Mouse (Mus musculus) bone marrow macrophage, adult 2 months (primary cell): Measurements from ENCODE around the gene Saxo1. TPM values are rescaled to one million over a fixed set of nuclear protein-coding genes. Genes with fewer than 3 reads are reported as not detected.

Experiments
- H3K27ac ChIP-seq: 2 replicates; pipeline ENCODE4 v1.5.1; 2012; ENCODE audit warnings: low read depth, low read length; ENCODE audit not compliant: insufficient read depth
- H3K4me1 ChIP-seq: 2 replicates; pipeline ENCODE4 v1.6.1; 2012; ENCODE audit warnings: low read length; ENCODE audit not compliant: control insufficient read depth, insufficient read depth
- H3K4me3 ChIP-seq: 2 replicates; pipeline ENCODE4 v1.5.1; 2012; ENCODE audit warnings: mild to moderate bottlenecking, low read length, moderate library complexity; ENCODE audit not compliant: insufficient read depth
- CTCF ChIP-seq: IDR thresholded peaks from 2 replicates; pipeline ENCODE4 v1.5.1; 2012; ENCODE audit warnings: low read depth, mild to moderate bottlenecking, low read length, moderate library complexity
- POLR2A ChIP-seq: IDR thresholded peaks from 2 replicates; pipeline ENCODE4 v1.6.1; 2012; ENCODE audit warnings: mild to moderate bottlenecking, low read depth, low read length, borderline replicate concordance
- polyA plus RNA-seq: library from polyadenylated mRNA; stranded (reverse); fragments of >200 nt; gene quantifications from 2 replicates; pipeline ENCODE4 v1.2.4, GENCODE M21; 2012; ENCODE audit not compliant: missing spikeins, insufficient read depth, insufficient read length

Gene Saxo1
- polyA plus RNA-seq, 1 experiment, result not detected

GRCm38 (mm10) chr4:86559006-86559405, 878 bp upstream of the Saxo1 start:
- TF ChIP-seq POLR2A, result no peak
- TF ChIP-seq CTCF, result no peak
- Histone ChIP-seq H3K4me3 (no peak overlapping the region), H3K27ac (no peak overlapping the region), H3K4me1 (no peaks in the 10 kb centered on the region)

- no peak overlapping the region for H3K4me3 ChIP-seq
- no peaks in the 10 kb centered on the region for H3K4me1 ChIP-seq
- no peak overlapping the region for H3K27ac ChIP-seq
- TF ChIP-seq POLR2A, result no peak
- TF ChIP-seq CTCF, result no peak
These were observed 757 bp downstream of the Saxo1 start for GRCm38 (mm10) chr4:86557371-86557770.

DNA sequence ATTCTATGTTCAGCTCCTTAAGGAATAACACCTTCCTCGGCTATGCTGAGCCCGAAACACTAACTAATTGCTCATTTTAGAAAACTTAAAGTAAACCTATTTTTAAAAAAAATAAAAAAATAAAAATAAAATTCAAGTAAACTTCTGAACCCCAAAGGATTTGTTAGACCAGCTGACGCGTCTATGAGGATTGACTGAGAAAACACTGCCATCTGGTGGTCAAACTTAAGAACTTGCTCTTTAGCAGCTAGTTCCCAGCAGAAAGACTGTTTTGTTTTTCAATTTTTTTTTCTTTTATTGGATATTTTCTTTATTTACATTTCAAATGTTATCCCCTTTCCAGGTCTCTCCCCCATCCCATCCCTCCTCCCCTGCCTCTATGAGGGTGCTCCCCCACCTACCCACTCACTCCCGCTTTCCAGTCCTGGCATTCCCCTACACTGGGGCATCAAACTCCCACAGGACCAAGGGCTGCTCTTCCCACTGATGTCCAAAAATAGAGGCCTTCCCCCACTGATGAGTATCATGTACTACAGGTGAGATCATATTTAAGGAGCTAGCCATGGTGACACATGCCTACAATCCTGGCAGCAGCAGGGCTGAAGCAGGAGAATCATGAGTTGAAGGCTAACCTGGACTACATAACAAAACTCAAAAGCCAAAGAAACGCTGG, 3.0 kb downstream of the Saxo1 start:
- Histone ChIP-seq H3K4me1 (no peaks in the 10 kb centered on the region), H3K27ac (no peak overlapping the region), H3K4me3 (no peak overlapping the region)
- TF ChIP-seq CTCF, result no peak
- no peak for TF ChIP-seq POLR2A

- Histone ChIP-seq H3K4me1 (peaks cover 11% of the 10 kb centered on the region), H3K4me3 (no peak overlapping the region), H3K27ac (no peak overlapping the region)
- no peak for TF ChIP-seq CTCF
- TF ChIP-seq POLR2A, result no peak
These were observed 9.8 kb downstream of the Saxo1 start for GRCm38 (mm10) chr4:86548332-86548731.

DNA sequence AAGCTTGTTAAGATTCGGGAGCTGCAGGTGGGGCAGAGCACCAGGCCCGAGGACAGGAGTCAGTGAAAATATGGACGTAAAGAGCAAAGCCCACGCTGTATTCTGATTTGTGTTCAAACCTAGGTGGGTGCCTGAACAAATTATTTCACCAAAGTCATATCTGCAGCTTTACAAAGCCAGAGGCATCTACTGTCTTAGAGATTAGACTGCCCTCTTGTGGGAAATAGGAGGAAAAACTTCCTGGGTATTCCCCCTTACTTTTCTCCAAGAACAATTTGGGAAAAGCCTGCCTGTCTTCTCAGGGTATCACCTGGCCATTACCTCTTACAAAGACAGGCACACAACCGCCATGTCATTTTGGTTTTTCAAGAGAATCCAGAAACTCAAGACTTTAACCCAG, 12.5 kb downstream of the Saxo1 start:
- Histone ChIP-seq H3K4me1 (peaks cover 24% of the 10 kb centered on the region), H3K27ac (no peak overlapping the region), H3K4me3 (no peak overlapping the region)
- TF ChIP-seq CTCF (no peak), POLR2A (no peak)

GRCm38 (mm10) chr4:86543999-86544398, 14.1 kb downstream of the Saxo1 start:
- H3K4me1 ChIP-seq, result peaks cover 24% of the 10 kb centered on the region
- no peak overlapping the region for H3K27ac ChIP-seq
- H3K4me3 ChIP-seq, result no peak overlapping the region
- no peak for TF ChIP-seq POLR2A
- no peak for TF ChIP-seq CTCF

DNA sequence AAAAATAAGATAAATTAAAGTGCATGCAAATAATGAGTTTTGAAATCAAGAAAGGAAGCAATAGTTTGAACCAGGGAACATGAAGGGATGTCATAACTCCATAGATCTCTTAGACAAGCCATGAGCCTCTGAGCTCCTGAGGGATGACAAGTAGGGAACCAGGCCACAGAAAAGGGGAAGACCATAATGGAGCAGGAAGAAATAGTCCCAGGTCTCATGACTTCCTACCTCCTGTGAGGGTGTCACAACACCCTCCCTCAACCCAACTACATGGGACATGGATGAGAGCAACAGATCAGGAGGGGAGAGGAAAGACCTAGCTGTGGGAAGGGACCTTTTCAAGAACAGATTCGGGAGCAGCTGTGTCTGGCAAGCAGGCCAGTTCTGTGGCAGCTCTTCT, 16.6 kb downstream of the Saxo1 start:
- Histone ChIP-seq H3K4me3 (no peak overlapping the region), H3K27ac (peak overlapping the region; percentile 1; the same call in 1 of the 2 replicates), H3K4me1 (peaks cover 20% of the 10 kb centered on the region)
- TF ChIP-seq POLR2A, result no peak
- TF ChIP-seq CTCF, result no peak

DNA sequence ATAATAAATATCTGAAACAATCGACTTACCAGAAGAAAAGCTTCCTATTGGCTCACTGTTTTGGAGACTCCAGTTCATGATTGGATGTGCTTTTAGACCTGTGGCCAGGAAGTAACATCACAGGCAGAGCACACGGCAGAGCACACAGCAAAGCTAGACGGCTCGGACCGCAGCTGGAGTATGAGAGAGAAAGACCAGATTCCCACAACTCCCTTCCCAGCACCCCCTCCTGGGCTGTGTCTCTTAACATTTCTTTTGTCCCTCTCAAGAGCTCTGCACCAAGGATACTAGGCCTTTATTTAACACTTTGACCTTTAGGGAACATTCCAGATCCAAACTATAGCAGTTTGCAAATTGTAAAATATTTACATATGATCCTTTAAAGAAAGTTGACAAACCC, 19.2 kb downstream of the Saxo1 start:
- H3K4me3 ChIP-seq, result no peak overlapping the region
- no peak for TF ChIP-seq CTCF
- no peak for TF ChIP-seq POLR2A
- H3K4me1 ChIP-seq, result peaks cover 17% of the 10 kb centered on the region
- no peak overlapping the region for H3K27ac ChIP-seq

DNA sequence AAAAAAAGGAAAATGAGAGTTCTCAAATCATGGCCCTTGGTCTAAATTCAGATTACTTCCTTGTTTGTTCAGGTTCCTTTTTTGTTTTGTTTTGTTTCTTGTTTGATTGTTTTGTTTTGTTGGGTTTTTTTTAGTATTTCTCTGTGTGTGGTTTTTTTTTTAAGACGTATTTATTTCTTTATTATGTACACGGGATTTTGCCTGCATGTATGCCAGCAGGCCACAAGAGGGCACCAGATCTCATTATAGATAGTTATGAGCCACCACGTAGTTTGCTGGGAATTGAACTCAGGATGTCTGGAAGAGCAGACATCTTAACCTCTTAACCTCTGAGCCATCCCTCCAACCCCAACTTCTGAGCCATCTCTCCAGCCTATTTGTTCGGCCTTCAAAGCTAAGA, 20.2 kb downstream of the Saxo1 start:
- TF ChIP-seq POLR2A (no peak), CTCF (no peak)
- Histone ChIP-seq H3K27ac (no peak overlapping the region), H3K4me1 (peaks cover 10% of the 10 kb centered on the region), H3K4me3 (no peak overlapping the region)

DNA sequence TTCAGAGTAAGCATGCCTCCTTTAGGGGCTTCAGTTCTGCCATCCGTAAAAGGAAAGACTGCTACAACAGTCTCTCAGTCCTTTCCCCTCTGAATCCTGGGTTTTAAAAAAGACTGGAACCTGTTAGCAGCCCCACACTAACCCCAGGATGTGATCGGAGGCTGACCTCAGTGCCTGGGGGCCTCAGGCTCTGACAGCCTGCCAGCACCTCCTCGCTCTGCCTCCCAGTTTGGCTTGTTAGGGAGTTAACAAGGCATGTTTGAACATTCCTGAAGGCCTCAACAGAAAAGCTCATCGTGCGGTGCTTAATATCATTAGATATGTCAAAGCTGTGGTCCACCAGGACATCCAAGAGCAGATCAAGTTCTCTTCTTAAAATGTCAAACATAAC, 24.0 kb downstream of the Saxo1 start:
- H3K4me3 ChIP-seq, result no peak overlapping the region
- no peak overlapping the region for H3K27ac ChIP-seq
- no peak for TF ChIP-seq POLR2A
- TF ChIP-seq CTCF, result no peak
- H3K4me1 ChIP-seq, result no peaks in the 10 kb centered on the region
